8 mouse cellular contexts compared by ENCODE assay signal in the genomic region with DNA sequence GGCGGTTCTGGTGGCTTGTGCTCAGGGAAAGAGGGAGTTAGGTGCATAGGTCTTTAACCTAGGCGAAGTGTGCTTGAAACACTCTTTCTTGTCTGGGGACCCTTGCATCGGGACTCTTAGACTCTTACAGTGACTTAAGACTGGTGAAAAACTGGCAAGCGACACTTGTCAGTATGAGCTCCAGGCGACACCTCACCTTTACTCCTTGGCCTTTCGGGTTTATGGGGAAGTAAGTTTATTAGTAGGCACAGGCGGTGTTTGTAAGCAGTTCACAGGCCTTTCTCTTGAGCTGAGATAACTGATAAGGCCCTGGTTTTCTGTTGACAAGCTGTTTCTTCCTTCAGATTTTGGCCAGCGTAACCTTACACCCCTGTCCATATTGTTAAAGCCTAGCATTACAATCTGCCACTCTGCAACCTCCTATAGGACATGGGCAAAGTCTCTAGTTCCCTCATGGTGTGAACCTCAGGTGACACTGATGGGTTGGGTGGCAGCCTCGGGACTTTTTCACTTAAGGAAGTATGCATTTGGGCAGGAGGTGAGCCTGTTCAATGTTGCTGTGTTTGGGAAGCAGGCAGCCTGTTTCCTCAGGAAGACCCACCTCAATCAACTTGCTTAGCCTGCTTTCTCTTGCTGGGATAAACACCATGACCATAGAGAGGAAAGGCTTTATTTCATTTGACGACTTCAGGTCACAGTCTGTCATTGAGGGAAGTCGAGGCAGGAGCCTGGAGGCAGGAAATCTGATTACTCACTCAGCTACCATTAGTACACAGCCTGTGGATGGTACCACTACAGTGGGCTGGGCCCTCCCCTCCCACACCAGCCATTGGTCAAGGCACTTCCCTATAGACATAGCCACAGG. TPM values are rescaled to one million over a fixed set of nuclear protein-coding genes. Genes with fewer than 3 reads are reported as not detected.
DNase-seq lines count a peak whose midpoint lies in the region; ATAC-seq and TF ChIP-seq lines count a peak whose summit lies in the region.

No protein-coding gene starts in this region.

- no peaks in the 10 kb centered on the region for H3K36me3 ChIP-seq in embryonic facial prominence, embryonic 13.5 days
- no peaks in the 10 kb centered on the region for H3K36me3 ChIP-seq in intestine, embryonic 15.5 days
- H3K36me3 ChIP-seq in midbrain, postnatal 0 days (ENCODE audit: insufficient read depth, low read length), result no peaks in the 10 kb centered on the region

- peak overlapping the region; percentile 62 for H3K4me3 ChIP-seq in layer of hippocampus, adult 2 months
- H3K4me3 ChIP-seq in embryonic facial prominence, embryonic 13.5 days, result peak overlapping the region; percentile 61
- H3K4me3 ChIP-seq in intestine, embryonic 15.5 days (replicated peaks), result peak overlapping the region; percentile 66
- peak overlapping the region; percentile 49 for H3K4me3 ChIP-seq in midbrain, postnatal 0 days (ENCODE audit: low read depth, low read length)

- 58% methylated on average over 11 of the region's 11 CpGs for WGBS in embryonic facial prominence, embryonic 13.5 days
- WGBS in intestine, embryonic 15.5 days, result 46% methylated on average over 11 of the region's 11 CpGs
- 66% methylated on average over 11 of the region's 11 CpGs for WGBS in midbrain, postnatal 0 days

- H3K27me3 ChIP-seq in embryonic facial prominence, embryonic 13.5 days, result peaks cover 18% of the 10 kb centered on the region
- no peaks in the 10 kb centered on the region for H3K27me3 ChIP-seq in intestine, embryonic 15.5 days (replicated peaks)
- peaks cover 14% of the 10 kb centered on the region for H3K27me3 ChIP-seq in midbrain, postnatal 0 days (ENCODE audit: insufficient read depth, low read length)

- no peak for ATAC-seq in embryonic facial prominence, embryonic 13.5 days (ENCODE audit: insufficient number of reproducible peaks, insufficient read depth, low FRiP score, low TSS enrichment, low read depth)
- peak; percentile 18; the same call in 1 of the 2 replicates for ATAC-seq in intestine, embryonic 15.5 days
- no peak for ATAC-seq in midbrain, postnatal 0 days (ENCODE audit: low FRiP score)

- peaks cover 23% of the 10 kb centered on the region for H3K4me1 ChIP-seq in embryonic facial prominence, embryonic 13.5 days
- H3K4me1 ChIP-seq in intestine, embryonic 15.5 days (replicated peaks), result peaks cover 19% of the 10 kb centered on the region
- 0 out of 2 replicates have a peak, but pooled peaks cover 6% of the 10 kb centered on the region for H3K4me1 ChIP-seq in midbrain, postnatal 0 days (ENCODE audit: insufficient read depth, low read length)

- DNase-seq in layer of hippocampus, adult 2 months (ENCODE audit: low spot score in 2 of 2), result no peak
- DNase-seq in layer of hippocampus, adult 9-10 months (ENCODE audit: low spot score), result no peak
- no peak for DNase-seq in midbrain, postnatal 0 days (ENCODE audit: low spot score)
- DNase-seq in layer of hippocampus, postnatal 25 days (ENCODE audit: extremely low spot score in 1 of 2, low spot score in 1 of 2), result no peak
- DNase-seq in adrenal gland, postnatal 10 days, result no peak
- no peak for DNase-seq in ovary, postnatal 10 days (ENCODE audit: low spot score)

- no peak for TF ChIP-seq CTCF in layer of hippocampus, adult 2 months (conservative IDR thresholded peaks at IDR 0.05)
- TF ChIP-seq CTCF in midbrain, postnatal 0 days (IDR thresholded peaks at IDR 0.05), result no peak

- peak overlapping the region; percentile 73; the same call in 1 of the 2 replicates for H3K27ac ChIP-seq in layer of hippocampus, adult 2 months
- peak overlapping the region; percentile 72; the same call in 1 of the 2 replicates for H3K27ac ChIP-seq in embryonic facial prominence, embryonic 13.5 days
- peak overlapping the region; percentile 92 for H3K27ac ChIP-seq in intestine, embryonic 15.5 days
- H3K27ac ChIP-seq in midbrain, postnatal 0 days (ENCODE audit: low read depth, low read length), result peak overlapping the region; percentile 53; the same call in 1 of the 2 replicates

- H3K4me2 ChIP-seq in embryonic facial prominence, embryonic 13.5 days, result peak overlapping the region; percentile 91
- peak overlapping the region; percentile 94 for H3K4me2 ChIP-seq in intestine, embryonic 15.5 days (replicated peaks)
- peak overlapping the region; percentile 81 for H3K4me2 ChIP-seq in midbrain, postnatal 0 days (ENCODE audit: low read depth, low read length, poor library complexity, severe bottlenecking)

- H3K9ac ChIP-seq in embryonic facial prominence, embryonic 13.5 days, result peak overlapping the region; percentile 84
- peak overlapping the region; percentile 79 for H3K9ac ChIP-seq in intestine, embryonic 15.5 days
- peak overlapping the region; percentile 57 for H3K9ac ChIP-seq in midbrain, postnatal 0 days (replicated peaks; ENCODE audit: low read length, poor library complexity, severe bottlenecking)

- no peaks in the 10 kb centered on the region for H3K9me3 ChIP-seq in embryonic facial prominence, embryonic 13.5 days
- H3K9me3 ChIP-seq in intestine, embryonic 15.5 days, result no peaks in the 10 kb centered on the region
- H3K9me3 ChIP-seq in midbrain, postnatal 0 days (ENCODE audit: low read length), result no peaks in the 10 kb centered on the region

RNA-seq across cellular contexts. Expression of a gene that starts 1.0 kb away (rescaled TPM):
- 1 to 10 TPM; 2.3 to 2.6 TPM for total RNA-seq in layer of hippocampus, adult 2 months (2021)
- polyA plus RNA-seq in embryonic facial prominence, embryonic 13.5 days (2015; fragmentation: Nextera tagmentation; extraction: Ambion mirVana), result 29.1 and 29.6 TPM in 2 replicates
- 35.5 and 37.1 TPM in 2 replicates for polyA plus RNA-seq in intestine, embryonic 15.5 days (2015; fragmentation: Nextera tagmentation; extraction: Ambion mirVana)
- total RNA-seq in midbrain, postnatal 0 days (2014; rRNA removed), result 25.2 and 25.9 TPM in 2 replicates
- 34.5 and 39.2 TPM in 2 replicates for polyA plus RNA-seq in midbrain, postnatal 0 days (2015; fragmentation: Nextera tagmentation; extraction: Ambion mirVana)
- 1 to 10 TPM; 2.0 to 2.5 TPM for total RNA-seq in layer of hippocampus, postnatal 25 days (2021)
- total RNA-seq in adrenal gland, postnatal 10 days (2021), result 10 to 100 TPM; 16.7 to 21.5 TPM

RNA-seq across cellular contexts. Expression of a gene that starts 8.1 kb away (rescaled TPM):
- total RNA-seq in layer of hippocampus, adult 2 months (2021), result under 1 TPM; 0.15 TPM
- polyA plus RNA-seq in embryonic facial prominence, embryonic 13.5 days (2015; fragmentation: Nextera tagmentation; extraction: Ambion mirVana), result 0.10 and 0.65 TPM in 2 replicates
- 0.20 and 0.32 TPM in 2 replicates for polyA plus RNA-seq in intestine, embryonic 15.5 days (2015; fragmentation: Nextera tagmentation; extraction: Ambion mirVana)
- 0.57 and 0.99 TPM in 2 replicates for total RNA-seq in midbrain, postnatal 0 days (2014; rRNA removed)
- 0.69 and 0.80 TPM in 2 replicates for polyA plus RNA-seq in midbrain, postnatal 0 days (2015; fragmentation: Nextera tagmentation; extraction: Ambion mirVana)
- total RNA-seq in layer of hippocampus, postnatal 25 days (2021), result under 1 TPM; 0.07 to 0.09 TPM
- total RNA-seq in adrenal gland, postnatal 10 days (2021), result 10 to 100 TPM; 10.2 to 44.0 TPM
